Mouse (Mus musculus) megakaryocyte, embryonic 14.5 days (primary cell): ENCODE measurements around the gene Gm17606.

Experiments
- FLI1 ChIP-seq: IDR thresholded peaks from 2 replicates; pipeline ENCODE4 v1.6.1; 2012; ENCODE audit warnings: low read length, inconsistent platforms, mixed read lengths
- GATA1 ChIP-seq: IDR thresholded peaks from 3 replicates; pipeline ENCODE4 v1.6.1; 2012; ENCODE audit warnings: mixed read lengths, low read length, inconsistent platforms, borderline replicate concordance

GRCm38 (mm10) chr14:54650621-54651454 is 10.1 kb downstream of the Gm17606 start:
- no peak for TF ChIP-seq GATA1
- no peak for TF ChIP-seq FLI1
